Mouse (Mus musculus) intestine, embryonic 14.5 days (tissue): ENCODE measurements around the gene Rnf214. TPM values are rescaled to one million over a fixed set of nuclear protein-coding genes. Genes with fewer than 3 reads are reported as not detected.
A peak's percentile ranks its signal among the peaks of the same experiment; 100 is the strongest.
"Not testable (repeated sequence)": the region's sequence is repeated elsewhere in the genome, so short reads cannot be mapped to it uniquely, and the experiment has no call there.

Source experiments
- ATAC-seq: fragments of 200-750 bp; cut with Nextera tagmentation; replicated peaks from 2 replicates; pipeline ENCODE4 v1.8.0; 2017; ENCODE audit warnings: low read depth, moderate number of reproducible peaks, moderate TSS enrichment, moderate library complexity; ENCODE audit not compliant: low FRiP score, low TSS enrichment
- DNase-seq: peaks from one replicate; pipeline ENCODE4 v3.0.0-alpha.2; 2018; ENCODE audit warnings: low spot score
- H3K27ac ChIP-seq: fragments of 300-500 bp; sonication (generic); 2 replicates; pipeline ENCODE4 v1.5.1; 2014; ENCODE audit warnings: low read depth, mild to moderate bottlenecking, control low read depth
- H3K27me3 ChIP-seq: fragments of 300-500 bp; sonication (generic); replicated peaks from 2 replicates; pipeline ENCODE4 v1.6.1; 2014; ENCODE audit warnings: low read length, control low read depth; ENCODE audit not compliant: control insufficient read depth, insufficient read depth
- H3K36me3 ChIP-seq: fragments of 300-500 bp; sonication (generic); 2 replicates; pipeline ENCODE4 v1.6.1; 2014; ENCODE audit warnings: low read length, control low read depth; ENCODE audit not compliant: control insufficient read depth, insufficient read depth
- H3K4me1 ChIP-seq: fragments of 300-500 bp; sonication (generic); replicated peaks from 2 replicates; pipeline ENCODE4 v1.6.1; 2014; ENCODE audit warnings: low read length, control low read depth, mixed read lengths; ENCODE audit not compliant: control insufficient read depth, insufficient read depth
- H3K4me2 ChIP-seq: fragments of 300-500 bp; sonication (generic); 2 replicates; pipeline ENCODE4 v1.6.1; 2014; ENCODE audit warnings: low read length
- H3K4me3 ChIP-seq: fragments of 300-500 bp; sonication (generic); 2 replicates; pipeline ENCODE4 v1.5.1; 2014; ENCODE audit warnings: low read depth, low read length, control low read depth, mixed read lengths
- H3K9ac ChIP-seq: fragments of 300-500 bp; sonication (generic); 2 replicates; pipeline ENCODE4 v1.6.1; 2014; ENCODE audit warnings: mild to moderate bottlenecking, low read length
- H3K9me3 ChIP-seq: fragments of 300-500 bp; sonication (generic); 2 replicates; pipeline ENCODE4 v1.6.1; 2016; ENCODE audit warnings: low read length, control low read depth; ENCODE audit not compliant: control insufficient read depth
- WGBS: fragments of 180-500 bp; shearing (Covaris S2); extraction: QIAGEN DNeasy Blood & Tissue Kit; methylation state at CpG from one replicate; pipeline ENCODE4 v1.1.7; 2014; 5-methylcytosine and 5-hydroxymethylcytosine counted together
- polyA plus RNA-seq: library from polyadenylated mRNA; unstranded; fragments of >200 nt; fragmentation: Nextera tagmentation; extraction: Ambion mirVana; gene quantifications from 2 replicates; pipeline ENCODE4 v1.2.1, GENCODE M21; 2014

Gene Rnf214
- polyA plus RNA-seq, 1 experiment from 2014 or later = 47.2 TPM

GRCm38 (mm10) chr9:45849528-45850408, 56.9 kb downstream of the Rnf214 start:
- H3K27me3 ChIP-seq = no peaks in the 10 kb centered on the region
- peak; percentile 62 for DNase-seq
- WGBS = 68% methylated on average over 9 of the region's 9 CpGs
- H3K4me1 ChIP-seq = peaks cover 5% of the 10 kb centered on the region; the same call in 1 of the 2 replicates
- no peak overlapping the region for H3K4me2 ChIP-seq
- H3K27ac ChIP-seq = peak overlapping the region; percentile 80
- peaks cover 10% of the 10 kb centered on the region for H3K36me3 ChIP-seq
- H3K9ac ChIP-seq = no peak overlapping the region
- H3K9me3 ChIP-seq = no peaks in the 10 kb centered on the region
- H3K4me3 ChIP-seq = no peak overlapping the region
- no peak; the same call in 1 of the 2 replicates for ATAC-seq

- H3K27me3 ChIP-seq = no peaks in the 10 kb centered on the region
- no peak overlapping the region for H3K27ac ChIP-seq
- no peak overlapping the region for H3K9ac ChIP-seq
- no peak overlapping the region for H3K4me3 ChIP-seq
- H3K9me3 ChIP-seq = no peaks in the 10 kb centered on the region
- DNase-seq = no peak
- H3K36me3 ChIP-seq = no peaks in the 10 kb centered on the region
- WGBS = 87% methylated on average over 5 of the region's 5 CpGs
- no peak for ATAC-seq
- peaks cover 5% of the 10 kb centered on the region; the same call in 1 of the 2 replicates for H3K4me1 ChIP-seq
- H3K4me2 ChIP-seq = no peak overlapping the region
Measured at GRCm38 (mm10) chr9:45846891-45847460, 59.7 kb downstream of the Rnf214 start.

GRCm38 (mm10) chr9:45846176-45846575, 60.5 kb downstream of the Rnf214 start:
- H3K36me3 ChIP-seq, DNase-seq, ATAC-seq, H3K4me2 ChIP-seq, H3K4me1 ChIP-seq, H3K27ac ChIP-seq, H3K9me3 ChIP-seq, H3K27me3 ChIP-seq, H3K9ac ChIP-seq, H3K4me3 ChIP-seq: not testable (repeated sequence)
- WGBS = 74% methylated on average over 2 of the region's 2 CpGs

GRCm38 (mm10) chr9:45845541-45845940, 61.2 kb downstream of the Rnf214 start:
- WGBS = 87% methylated on average over 3 of the region's 3 CpGs
- no peak overlapping the region for H3K4me2 ChIP-seq
- H3K4me1 ChIP-seq = peaks cover 15% of the 10 kb centered on the region
- H3K36me3 ChIP-seq = no peaks in the 10 kb centered on the region
- H3K9me3 ChIP-seq = no peaks in the 10 kb centered on the region
- no peaks in the 10 kb centered on the region for H3K27me3 ChIP-seq
- no peak overlapping the region for H3K27ac ChIP-seq
- DNase-seq (no peak), ATAC-seq (no peak)
- H3K4me3 ChIP-seq = no peak overlapping the region
- H3K9ac ChIP-seq = no peak overlapping the region

GRCm38 (mm10) chr9:45843780-45844179, 62.9 kb downstream of the Rnf214 start:
- 82% methylated on average over 1 of the region's 1 CpGs for WGBS
- Histone ChIP-seq H3K9ac (no peak overlapping the region), H3K9me3 (no peaks in the 10 kb centered on the region), H3K4me3 (no peak overlapping the region), H3K4me2 (no peak overlapping the region), H3K36me3 (no peaks in the 10 kb centered on the region), H3K27ac (no peak overlapping the region), H3K4me1 (peaks cover 22% of the 10 kb centered on the region), H3K27me3 (no peaks in the 10 kb centered on the region)
- no peak for DNase-seq
- no peak for ATAC-seq

GRCm38 (mm10) chr9:45843007-45843406, 63.7 kb downstream of the Rnf214 start:
- 83% methylated on average over 5 of the region's 5 CpGs for WGBS
- ATAC-seq (no peak), DNase-seq (no peak)
- no peaks in the 10 kb centered on the region for H3K27me3 ChIP-seq
- no peak overlapping the region for H3K9ac ChIP-seq
- H3K27ac ChIP-seq = no peak overlapping the region
- H3K4me1 ChIP-seq = peaks cover 22% of the 10 kb centered on the region
- no peaks in the 10 kb centered on the region for H3K36me3 ChIP-seq
- no peaks in the 10 kb centered on the region for H3K9me3 ChIP-seq
- H3K4me3 ChIP-seq = no peak overlapping the region
- H3K4me2 ChIP-seq = no peak overlapping the region

- Histone ChIP-seq H3K4me2 (no peak overlapping the region), H3K4me3 (no peak overlapping the region)
Measured at GRCm38 (mm10) chr9:45841458-45841857, 65.3 kb downstream of the Rnf214 start.

GRCm38 (mm10) chr9:45840331-45840730, 66.4 kb downstream of the Rnf214 start:
- no peak for ATAC-seq
- H3K4me2 ChIP-seq = peak overlapping the region; percentile 92
- no peak for DNase-seq
- peak overlapping the region; percentile 71; the same call in 1 of the 2 replicates for H3K9ac ChIP-seq
- H3K36me3 ChIP-seq = no peaks in the 10 kb centered on the region
- no peaks in the 10 kb centered on the region for H3K9me3 ChIP-seq
- WGBS = 59% methylated on average over 5 of the region's 5 CpGs
- no peaks in the 10 kb centered on the region for H3K27me3 ChIP-seq
- no peak overlapping the region for H3K27ac ChIP-seq
- peaks cover 22% of the 10 kb centered on the region for H3K4me1 ChIP-seq
- H3K4me3 ChIP-seq = peak overlapping the region; percentile 70; the same call in 1 of the 2 replicates

More at GRCm38 (mm10) chr9:45841458-45841857, 65.3 kb downstream of the Rnf214 start:
- ATAC-seq (no peak), DNase-seq (no peak)
- Histone ChIP-seq H3K4me1 (peaks cover 22% of the 10 kb centered on the region), H3K27me3 (no peaks in the 10 kb centered on the region), H3K9ac (no peak overlapping the region), H3K27ac (no peak overlapping the region), H3K36me3 (no peaks in the 10 kb centered on the region), H3K9me3 (no peaks in the 10 kb centered on the region)
- 71% methylated on average over 6 of the region's 6 CpGs for WGBS
